Mouse (Mus musculus) retina, adult 2 months (tissue): ENCODE data around the gene Agpat1.

Experiments used
- DNase-seq: peaks from one replicate; pipeline ENCODE4 v3.0.0-alpha.2; 2012; ENCODE audit warnings: low read depth, low spot score

The Agpat1 gene

GRCm38 (mm10) chr17:34630761-34631301 is 26.8 kb downstream of the Agpat1 start:
- no peak for DNase-seq

DNA sequence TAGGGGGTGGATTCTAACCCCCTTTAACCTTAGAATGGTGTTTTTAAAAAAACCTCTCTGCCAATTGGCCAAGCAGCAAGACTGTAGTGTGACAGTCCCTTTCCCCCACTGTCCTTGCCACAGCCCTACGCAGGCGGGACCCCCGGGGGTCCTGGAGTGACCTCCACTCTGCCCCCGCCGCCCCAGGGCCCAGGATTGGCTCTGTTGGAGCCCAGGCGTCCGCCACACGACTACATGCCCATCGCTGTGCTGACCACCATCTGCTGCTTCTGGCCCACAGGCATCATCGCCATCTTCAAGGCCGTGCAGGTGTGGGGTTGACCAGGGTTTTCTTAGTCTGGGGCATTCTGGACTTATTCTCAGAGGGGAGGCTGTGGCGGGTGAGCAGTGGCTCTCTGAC is 27.6 kb downstream of the Agpat1 start:
- no peak for DNase-seq

GRCm38 (mm10) chr17:34632261-34632691 is 28.2 kb downstream of the Agpat1 start:
- no peak for DNase-seq

DNA sequence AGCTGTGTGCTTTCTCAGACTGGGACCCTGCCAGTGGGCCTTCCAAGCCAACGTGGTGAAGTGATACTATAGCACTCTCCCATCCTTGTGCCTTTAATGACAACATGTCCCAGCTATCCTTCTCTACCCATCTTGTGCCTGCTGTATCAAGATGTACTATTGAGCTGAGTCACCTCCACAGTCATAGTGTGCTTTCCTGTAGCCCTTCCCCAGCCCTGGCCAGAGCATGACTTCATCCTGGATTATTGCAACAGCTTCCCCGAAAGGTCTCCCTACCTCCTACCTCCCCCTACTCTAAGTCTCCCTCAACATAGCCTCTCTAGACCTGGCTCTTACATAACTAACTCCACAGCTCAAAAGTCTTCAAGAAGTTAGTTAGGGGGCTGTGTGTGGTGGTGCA is 31.6 kb downstream of the Agpat1 start:
- no peak for DNase-seq

GRCm38 (mm10) chr17:34637459-34637858 is 33.4 kb downstream of the Agpat1 start:
- DNase-seq: no peak

GRCm38 (mm10) chr17:34639461-34640255 is 35.6 kb downstream of the Agpat1 start:
- DNase-seq: no peak

DNA sequence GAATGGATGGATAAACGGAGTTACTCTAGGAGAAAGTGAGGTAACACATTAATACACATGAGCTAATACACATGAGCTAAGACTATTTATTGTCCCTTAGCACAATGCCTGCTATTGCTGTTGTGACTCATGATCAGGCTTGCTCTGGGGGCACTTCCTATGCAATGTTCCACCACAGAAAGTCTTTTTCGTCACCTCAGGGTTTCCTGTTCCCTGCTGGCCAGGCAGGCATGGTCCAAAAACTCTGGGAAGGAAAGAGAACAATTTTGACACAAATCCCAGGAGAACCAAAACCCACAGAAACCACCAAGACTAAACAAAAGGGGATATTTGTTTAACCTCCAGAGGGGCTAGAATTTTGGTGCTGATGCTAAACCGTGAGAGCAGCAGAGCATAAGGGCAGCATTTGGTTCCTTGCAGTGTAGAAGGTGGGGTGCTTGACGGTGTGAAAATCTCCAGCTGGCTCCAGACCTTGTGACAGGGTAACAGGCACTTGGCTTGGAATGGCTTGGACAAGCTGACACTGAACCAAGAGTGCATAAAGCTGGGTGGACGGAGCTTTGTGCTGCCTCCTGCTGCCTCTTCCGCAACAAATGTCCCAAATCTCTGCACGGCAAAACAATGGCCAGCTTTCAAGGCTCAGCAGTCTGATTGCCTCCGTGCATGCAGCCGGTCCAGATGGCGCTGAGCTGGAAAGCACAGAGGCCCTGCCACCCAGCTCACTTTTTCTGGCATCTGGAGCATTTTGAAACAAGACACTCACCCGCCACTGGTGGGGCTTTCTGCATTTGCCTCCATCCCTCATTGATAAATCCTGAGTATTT is 36.9 kb downstream of the Agpat1 start:
- no peak for DNase-seq

DNA sequence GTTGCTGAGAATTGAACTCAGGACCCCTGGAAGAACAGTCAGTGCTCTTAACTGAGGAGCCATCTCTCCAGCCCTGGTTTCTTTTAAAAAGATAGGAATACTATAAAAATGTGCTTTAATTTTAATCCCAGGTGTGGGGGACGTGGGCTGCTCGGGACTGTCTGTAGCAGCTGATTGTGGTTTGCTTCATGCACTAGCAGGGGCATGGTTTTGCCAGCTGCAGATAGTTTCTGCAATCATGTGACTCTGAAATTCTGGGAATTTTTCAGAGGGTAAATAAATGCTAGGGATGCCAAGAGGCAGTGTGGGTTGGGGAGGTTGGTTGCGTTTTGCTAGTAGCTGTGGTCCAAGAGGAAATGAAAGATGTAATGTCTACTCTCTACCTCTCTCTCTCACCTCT is 37.9 kb downstream of the Agpat1 start:
- no peak for DNase-seq

DNA sequence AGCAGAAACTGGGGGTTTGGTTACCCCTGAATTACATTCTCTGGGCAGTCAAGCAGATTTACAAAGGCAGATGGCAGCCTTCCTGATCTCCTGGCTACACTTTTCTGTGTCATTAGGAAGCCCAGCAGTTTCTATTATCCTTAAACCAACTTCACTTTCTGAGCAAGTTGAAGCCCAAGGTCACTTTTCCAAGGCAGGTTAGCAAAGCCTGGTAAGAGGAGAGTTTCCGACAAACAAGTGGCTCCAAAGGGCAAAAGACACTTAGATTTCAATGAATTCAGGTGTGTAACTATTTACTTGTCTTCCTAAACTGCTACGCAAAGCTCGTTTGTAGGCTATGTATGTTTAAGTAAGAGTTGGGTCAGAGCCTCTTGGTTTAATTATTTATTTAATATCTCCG is 39.3 kb downstream of the Agpat1 start:
- DNase-seq: no peak

GRCm38 (mm10) chr17:34643944-34644343 is 39.9 kb downstream of the Agpat1 start:
- DNase-seq: no peak

DNA sequence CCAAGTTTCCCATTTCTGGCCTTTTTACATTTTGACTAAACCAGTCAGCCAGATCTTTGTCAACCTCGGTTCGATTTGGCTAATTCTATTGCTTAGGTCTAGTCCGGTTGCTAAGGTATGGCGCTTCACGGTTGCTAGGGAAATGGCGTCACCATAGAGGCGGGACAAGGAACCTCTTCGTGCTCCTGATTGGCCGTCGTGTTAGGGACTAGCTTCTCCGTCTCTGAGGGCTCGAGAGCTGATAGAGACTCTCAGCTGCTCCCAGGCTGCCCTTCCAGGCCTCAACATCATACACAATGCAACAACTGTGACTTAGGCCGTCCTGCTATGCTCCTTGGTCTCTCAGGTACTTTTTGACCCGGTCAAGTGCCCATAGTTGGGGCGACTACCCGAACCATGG is 40.5 kb downstream of the Agpat1 start, which contains the start of gene Fkbpl:
TSS of gene Fkbpl (plus strand) at position 157 of the 400 bp plus-strand sequence.
- DNase-seq: peak; percentile 96

- no peak for DNase-seq
Measured at GRCm38 (mm10) chr17:34645256-34645829, 41.3 kb downstream of the Agpat1 start.

GRCm38 (mm10) chr17:34645831-34646511 is 41.9 kb downstream of the Agpat1 start:
- DNase-seq: no peak

DNA sequence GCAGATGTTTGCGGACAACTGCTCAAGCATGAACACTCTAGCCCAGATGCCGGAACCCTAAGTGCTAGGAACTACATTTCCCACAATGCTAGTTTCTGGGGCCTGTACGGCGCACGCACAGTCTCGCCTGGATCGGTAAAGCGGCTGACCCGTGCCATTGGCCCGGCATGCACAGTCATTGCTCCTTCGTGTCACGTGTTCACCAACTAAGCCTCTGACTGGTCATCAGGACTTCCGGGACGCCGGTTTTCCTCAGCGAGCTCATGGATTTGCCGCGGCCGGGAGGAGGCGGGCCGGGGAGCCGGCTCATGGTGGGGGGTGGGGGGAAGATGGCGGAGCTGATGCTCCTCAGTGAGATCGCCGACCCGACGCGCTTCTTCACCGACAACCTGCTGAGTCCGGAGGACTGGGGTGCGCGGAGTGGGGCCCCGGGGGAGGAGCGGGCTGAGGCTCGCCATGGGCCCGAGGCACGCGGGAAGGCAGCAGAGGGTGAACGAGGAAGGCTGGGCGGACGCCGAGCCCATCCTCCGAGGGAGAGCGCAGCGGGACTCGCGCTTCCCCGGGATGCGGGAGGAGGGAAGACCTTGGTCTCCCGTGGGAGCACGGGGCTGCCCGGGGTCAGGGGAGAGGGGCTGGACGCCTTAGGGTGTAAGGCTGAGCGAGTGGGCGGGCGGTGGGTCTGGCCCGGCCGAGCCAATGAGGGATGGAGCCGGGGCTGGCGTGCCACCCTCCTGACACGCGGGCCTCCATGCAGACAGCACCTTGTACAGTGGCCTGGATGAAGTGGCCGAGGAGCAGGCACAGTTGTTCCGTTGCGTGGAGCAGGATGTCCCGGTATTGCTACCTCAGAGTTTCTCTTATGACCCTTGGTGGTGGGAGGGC is 43.1 kb downstream of the Agpat1 start, which contains the start of gene Atf6b:
TSS of gene Atf6b (plus strand) at position 241 of the 882 bp plus-strand sequence.
- DNase-seq: peak; percentile 95

GRCm38 (mm10) chr17:34648141-34648890 is 44.3 kb downstream of the Agpat1 start:
- DNase-seq: no peak

- DNase-seq: no peak
Measured at GRCm38 (mm10) chr17:34649106-34649864, 45.2 kb downstream of the Agpat1 start.

- DNase-seq: no peak
Measured at GRCm38 (mm10) chr17:34650781-34651180, 46.7 kb downstream of the Agpat1 start.

DNA sequence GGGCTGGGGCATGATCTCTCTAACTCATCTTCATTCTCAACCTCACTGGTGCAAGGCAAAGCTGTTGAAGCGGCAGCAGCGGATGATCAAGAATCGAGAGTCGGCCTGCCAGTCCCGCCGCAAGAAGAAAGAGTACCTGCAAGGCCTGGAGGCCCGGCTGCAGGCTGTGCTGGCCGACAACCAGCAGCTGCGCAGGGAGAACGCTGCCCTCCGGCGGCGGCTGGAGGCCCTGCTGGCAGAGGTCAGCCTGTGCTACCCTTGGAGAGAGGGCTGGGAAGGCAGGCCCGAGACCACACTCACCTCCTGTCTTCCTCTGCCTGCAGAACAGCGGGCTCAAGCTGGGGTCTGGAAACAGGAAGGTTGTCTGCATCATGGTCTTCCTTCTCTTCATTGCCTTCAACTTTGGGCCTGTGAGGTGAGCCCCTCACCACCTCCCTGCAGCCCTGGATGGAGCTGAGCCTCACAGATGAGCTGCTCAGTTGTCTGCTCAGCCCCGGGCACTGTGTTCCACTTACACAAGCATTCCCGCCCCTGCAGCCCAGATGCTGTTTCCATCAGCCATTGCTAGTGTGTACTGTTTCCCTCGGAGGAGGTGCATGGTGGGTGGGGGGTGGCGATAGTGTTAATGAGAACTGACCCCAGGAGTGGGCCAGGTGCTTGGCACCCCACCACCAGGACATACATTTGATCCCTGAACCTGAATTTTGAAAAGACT is 47.6 kb downstream of the Agpat1 start:
- DNase-seq: no peak
